Mouse (Mus musculus) cerebellum, adult 9-10 months (tissue): ENCODE results near the gene Gm43552.
A peak's percentile ranks its signal among the peaks of the same experiment; 100 is the strongest.
"Not testable (repeated sequence)": the region's sequence is repeated elsewhere in the genome, so short reads cannot be mapped to it uniquely, and the experiment has no call there.

Experiments used
- DNase-seq: peaks from one replicate; pipeline ENCODE4 v3.0.0; 2022

Gene Gm43552

DNA sequence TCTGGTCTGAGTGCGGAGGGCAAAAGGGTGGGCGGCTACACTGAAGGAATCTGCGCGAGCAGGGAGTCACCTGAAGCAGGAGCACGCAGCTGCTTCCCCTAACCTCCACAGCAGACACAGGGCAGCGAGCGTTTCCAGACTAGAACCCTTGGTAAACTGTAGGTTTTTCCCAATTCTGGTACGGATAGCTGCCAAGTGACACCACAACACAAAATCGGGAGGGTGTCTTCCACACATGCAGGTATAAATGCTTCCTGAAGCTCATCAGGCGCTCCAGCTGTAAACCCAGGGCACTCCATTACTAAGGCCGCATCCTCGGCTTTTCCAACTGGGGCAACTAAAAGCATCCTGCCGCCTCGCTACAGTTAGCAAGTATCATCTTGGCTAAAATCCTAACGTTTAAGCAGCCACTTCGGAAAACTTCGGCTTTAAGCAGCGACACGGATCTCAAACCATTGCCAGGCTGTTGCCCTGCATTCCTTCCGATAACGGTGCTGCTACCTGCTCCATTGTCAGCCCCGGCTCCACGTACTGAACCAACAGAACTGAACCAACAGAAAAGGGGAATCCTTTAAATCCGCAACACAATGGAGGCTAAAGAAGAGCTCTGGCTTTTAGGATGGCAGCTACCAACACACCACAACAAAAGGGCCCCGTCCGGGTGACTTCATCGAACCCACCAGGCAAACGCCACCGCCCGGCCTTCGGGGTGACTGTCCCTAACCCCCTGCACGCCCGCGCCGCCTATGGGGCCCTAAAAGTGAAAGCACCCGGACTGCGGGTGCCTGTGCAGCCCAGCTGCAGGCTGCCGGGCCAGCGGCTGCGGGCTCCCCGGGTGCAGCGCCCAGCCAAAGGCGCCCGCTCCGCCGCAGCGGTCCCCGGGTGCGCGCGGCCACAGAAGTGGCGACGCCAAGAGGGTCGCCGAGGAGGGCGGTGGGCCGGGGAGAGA lies 592 bp downstream of the Gm43552 start:
- DNase-seq = peak; percentile 76

DNA sequence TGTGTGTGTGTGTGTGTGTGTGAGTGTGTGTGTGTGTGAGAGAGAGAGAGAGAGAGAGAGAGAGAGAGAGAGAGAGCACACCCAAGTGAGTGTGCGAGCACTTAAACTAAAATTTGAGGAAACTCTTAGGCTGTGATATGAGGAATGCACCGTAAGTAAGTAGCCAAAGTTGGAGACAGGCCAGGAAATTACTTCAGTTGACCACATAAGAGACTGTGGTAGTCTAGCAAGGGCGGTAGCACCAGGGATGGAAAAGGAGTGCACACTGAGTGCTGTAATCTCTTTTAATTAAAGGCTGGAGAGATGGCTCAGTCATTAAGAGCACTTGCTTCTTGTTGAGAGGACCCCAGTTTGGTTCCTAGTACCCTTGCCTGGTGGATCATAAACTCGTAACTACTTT lies 2.8 kb downstream of the Gm43552 start:
- DNase-seq = no peak

DNA sequence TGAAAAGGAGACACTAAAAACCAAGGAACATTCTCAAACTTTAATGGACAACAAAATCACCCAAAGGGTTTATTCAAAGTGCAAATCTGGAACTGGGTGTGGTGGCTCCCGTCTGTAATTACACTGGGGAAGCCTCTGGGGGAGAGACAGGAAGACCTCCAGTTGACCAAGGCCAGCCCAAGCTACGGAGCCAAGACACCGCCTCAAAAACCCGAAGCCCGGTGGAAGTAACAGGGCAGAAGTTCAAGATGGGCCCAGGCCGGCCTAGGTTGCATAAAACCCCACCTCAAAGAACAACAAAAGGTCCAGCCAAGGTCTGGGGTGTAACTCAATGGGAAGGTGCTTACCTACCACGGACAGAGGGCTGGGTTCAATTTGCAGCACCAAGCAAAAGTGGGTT lies 3.9 kb downstream of the Gm43552 start:
- DNase-seq = no peak

DNA sequence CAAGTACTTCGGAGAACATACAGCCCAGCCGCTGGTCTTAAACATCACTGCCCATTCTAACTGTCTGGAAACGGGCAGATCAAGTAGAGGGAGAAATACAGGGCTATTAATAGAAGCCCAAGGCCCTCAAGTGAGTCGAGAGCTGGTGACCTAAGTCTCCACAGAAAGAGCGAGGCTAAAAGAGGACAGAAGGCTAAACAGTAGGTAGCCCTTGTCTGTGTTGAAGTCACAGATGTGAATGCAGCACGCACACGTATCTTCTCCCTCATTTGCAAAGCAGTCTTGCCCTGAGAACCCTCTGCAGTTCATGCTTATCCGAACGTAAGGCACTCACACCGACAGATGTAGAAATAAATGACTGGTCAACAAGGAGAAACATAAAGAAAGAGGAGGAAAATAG lies 5.3 kb downstream of the Gm43552 start:
- DNase-seq = no peak

DNA sequence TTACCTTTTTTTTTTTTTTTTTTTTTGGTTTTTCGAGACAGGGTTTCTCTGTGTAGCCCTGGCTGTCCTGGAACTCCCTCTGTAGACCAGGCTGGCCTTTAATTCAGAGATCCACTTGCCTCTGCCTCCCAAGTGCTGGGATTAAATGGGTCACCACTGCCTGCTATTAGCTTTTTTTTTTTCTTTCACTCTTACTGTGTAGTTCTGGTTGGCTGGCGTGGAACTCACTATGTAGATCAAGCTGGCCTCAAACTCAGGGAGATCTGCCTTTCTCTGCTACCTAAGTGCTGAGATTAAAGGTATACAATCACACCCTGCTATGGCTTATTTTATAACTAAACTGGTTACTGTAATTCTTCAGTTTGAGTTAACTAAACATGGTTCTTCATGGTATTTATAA lies 6.1 kb downstream of the Gm43552 start:
- DNase-seq = no peak

DNA sequence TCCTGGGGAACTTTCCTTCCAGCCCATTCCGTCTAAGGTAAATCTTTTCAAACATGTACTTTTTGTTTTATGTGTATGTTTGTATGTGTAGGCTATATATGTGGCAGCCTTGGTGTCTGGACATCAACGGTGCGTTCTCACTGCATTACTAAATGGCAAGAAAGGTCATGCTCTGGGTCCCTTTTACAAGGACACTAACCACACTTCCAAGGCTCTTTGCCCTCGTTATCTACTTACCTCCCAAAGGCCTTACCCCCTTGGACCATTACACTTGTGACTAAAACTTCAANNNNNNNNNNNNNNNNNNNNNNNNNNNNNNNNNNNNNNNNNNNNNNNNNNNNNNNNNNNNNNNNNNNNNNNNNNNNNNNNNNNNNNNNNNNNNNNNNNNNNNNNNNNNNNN lies 9.6 kb downstream of the Gm43552 start:
- DNase-seq = no peak

DNA sequence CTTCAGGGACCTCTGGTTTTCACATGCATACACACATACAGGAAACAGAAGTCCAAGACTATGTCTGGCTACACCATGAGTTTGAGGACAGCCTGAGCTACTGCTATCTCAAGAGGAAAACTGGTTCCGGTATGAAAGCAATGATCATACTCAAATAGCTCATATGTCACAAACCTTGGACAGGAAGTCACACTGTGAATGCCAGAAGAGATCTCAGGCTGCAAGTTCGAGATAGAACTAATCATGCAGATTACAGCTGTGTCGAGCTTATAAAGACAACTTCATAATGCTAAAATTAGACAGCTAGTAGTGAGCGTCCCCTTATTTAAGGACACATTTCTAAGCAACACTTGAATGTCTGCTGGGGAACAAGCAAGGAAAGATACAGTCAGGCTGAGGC lies 12.1 kb downstream of the Gm43552 start:
- no peak for DNase-seq

DNA sequence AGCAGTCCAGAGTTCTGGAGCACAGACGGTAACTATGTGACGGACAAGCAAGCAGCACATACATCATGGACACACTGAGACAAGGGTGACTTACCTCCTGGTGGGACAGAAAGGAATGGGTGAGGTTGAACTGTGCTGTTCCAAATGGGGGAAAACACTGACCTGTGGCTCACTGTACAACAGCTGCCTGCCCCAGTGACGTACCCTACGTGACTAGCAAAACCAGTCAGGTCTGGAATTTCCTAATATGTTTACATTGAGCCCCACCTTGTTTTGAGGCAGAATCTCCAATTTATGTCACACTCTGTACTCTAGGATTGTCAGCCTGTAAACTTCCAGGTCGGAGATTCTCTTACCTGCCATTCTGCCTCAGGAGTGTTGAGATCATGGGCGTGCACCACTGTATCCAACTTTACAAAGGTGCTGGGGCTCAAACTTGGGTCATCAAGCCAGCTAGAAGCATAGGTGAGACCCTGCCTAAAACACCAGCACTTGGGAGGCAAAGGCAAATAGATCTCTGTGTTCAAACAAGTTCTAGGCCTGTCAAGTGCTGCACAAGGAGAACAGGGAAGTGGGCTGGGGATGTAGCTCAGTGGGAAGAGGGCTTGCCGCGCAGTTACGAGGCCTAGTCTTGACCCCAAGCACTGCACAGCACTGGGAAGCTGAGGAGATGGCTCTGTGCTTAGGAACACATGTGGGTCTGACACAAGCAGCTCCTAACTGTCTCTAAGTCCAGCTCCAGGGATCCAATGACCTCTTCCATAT lies 12.8 kb downstream of the Gm43552 start:
- DNase-seq = no peak

DNA sequence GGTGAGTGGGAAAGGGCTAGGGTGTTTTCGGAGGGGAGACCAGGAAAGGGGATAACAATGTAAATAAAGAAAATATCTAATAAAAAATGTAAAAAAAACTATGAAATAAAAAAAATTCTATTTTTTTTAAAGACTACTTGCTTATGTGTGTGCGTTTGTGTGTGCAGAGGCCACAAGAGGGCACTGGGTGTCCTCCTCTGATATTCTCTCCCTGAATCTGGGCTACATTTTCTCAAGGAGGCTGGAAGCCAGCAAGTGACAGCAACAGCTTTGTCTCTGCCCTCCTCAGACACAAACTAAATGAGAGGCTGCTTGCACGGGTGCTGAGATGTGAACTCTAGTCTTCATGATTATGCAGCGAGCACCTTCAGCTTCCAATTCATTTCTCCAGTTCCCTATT lies 14.4 kb downstream of the Gm43552 start:
- DNase-seq = peak; percentile 45

DNA sequence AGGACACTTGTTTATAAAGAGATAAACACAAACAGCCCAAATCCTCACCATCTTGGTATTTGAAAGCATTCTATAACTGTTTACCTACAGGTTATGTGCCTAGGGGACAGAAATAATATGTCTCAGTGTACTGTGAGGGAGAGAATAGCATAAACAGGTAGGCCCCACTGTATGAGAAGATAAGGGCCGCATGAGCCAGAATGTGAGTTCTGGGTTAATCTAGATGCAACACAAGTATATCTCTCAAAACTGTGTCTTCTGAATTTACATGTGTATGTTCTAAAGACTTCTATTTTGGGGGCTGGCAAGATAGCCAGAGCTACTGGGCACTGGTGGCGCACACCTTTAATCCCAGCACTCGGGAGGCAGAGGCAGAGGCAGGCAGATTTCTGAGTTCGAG lies 15.9 kb downstream of the Gm43552 start:
- DNase-seq = not testable (repeated sequence)

DNA sequence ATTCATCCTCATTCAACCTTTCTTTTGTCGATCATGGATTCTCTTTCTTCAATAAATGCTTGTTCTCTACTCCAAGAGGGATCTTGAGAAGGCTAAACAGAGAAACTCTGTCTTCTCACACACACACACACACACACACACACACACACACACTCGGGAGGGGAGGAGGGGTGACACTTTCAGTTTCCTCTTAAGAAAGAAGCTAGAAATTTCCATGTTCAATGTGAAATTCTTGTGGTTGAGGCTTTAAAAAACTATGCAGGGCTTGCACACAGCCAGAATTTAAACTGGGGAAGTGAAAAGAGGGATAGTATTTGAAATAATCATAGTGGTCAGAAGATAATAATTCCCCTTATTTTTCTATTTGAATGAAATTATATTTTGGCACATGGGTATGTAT lies 16.8 kb downstream of the Gm43552 start:
- no peak for DNase-seq

DNA sequence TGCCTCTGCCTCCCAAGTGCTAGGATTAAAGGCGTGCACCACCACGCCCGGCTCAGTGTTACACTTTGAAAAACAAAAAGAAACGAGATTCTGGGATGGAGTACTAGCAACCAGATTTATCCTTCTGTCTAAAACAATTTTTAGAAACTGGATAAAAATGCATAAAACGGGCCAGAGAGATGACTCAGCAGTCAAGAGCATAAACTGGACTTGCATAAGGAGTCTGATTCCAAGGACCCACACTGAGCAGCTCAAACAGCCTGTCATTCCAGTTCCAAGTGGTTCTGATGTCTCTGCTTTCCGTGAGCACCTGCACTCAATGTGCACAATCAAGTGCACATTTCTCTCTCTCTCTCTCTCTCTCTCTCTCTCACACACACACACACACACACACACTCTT lies 22.9 kb downstream of the Gm43552 start:
- peak; percentile 69 for DNase-seq

DNA sequence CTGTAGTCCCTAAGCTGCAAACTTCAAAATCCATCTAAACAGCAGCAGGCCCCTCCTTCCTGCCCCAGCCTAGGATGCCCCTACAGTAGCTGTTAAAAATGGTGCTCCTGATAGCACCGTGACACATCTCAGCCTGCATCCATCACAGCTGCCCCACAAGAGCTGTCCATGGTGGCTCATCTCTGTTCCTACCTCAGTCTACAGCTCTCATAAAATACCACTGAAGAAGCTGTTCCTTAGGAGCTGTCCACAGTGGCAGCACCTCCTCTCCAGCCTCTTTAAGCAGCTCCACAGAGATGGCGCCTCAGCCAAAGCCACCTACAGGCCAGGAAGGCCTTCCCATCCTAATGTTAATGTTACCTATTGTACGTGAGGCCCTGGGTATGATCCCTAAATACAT lies 25.7 kb downstream of the Gm43552 start:
- DNase-seq = no peak

DNA sequence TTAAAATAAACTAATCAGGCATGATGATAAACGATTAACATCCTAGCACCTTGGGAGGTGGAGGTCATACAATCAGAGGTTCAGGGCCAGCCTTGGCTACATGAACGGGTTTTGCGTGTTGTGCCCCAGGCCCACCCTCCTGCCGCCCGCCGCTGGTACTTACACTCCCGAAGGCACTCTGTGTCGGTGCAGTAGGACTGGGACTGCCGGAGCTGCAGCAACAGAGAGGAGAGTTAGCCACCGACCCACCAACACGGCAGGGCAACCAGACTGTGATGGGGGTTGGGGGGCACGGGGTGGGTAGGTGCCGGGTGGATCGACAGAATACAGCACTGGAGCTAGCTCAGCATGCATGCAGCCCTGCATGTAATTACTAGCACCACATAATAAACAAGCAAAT lies 32.3 kb downstream of the Gm43552 start:
- DNase-seq = no peak

DNA sequence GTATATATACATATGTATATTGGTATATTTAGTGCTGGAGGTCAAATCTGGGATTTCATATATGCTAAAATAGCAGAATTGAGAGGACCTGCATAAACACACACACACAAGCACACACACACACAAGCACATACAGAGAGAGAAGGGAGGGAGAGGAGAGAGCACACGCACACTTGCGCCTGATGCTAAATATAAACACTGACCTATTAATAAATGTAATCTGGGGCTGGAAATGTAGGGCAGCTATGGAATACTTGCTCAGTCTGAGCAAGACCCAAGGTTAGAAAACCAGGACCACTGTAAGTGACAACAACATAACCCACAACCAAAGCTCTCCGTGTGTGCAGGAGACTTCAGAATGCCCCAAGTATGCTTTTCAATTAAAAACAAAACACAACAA lies 33.2 kb downstream of the Gm43552 start:
- DNase-seq = no peak

DNA sequence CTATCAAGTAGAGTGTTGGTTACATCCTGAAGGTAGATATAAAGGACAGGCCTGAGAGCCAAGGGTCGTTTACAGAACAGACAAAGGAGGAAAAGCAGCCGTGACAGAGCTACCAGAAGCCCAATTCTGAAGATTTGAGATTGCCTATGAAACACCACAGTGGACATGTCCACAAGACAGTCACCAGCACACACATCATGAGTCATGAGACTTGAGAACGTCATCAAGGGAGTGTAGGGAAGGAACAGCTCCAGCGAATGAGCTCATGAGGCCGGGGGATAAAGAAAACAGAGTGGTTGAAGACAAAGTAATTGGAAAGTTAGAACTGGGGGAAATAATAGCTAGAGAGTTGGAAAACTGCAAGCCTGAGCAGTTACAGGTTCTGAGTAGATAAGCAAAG lies 34.8 kb downstream of the Gm43552 start:
- no peak for DNase-seq

DNA sequence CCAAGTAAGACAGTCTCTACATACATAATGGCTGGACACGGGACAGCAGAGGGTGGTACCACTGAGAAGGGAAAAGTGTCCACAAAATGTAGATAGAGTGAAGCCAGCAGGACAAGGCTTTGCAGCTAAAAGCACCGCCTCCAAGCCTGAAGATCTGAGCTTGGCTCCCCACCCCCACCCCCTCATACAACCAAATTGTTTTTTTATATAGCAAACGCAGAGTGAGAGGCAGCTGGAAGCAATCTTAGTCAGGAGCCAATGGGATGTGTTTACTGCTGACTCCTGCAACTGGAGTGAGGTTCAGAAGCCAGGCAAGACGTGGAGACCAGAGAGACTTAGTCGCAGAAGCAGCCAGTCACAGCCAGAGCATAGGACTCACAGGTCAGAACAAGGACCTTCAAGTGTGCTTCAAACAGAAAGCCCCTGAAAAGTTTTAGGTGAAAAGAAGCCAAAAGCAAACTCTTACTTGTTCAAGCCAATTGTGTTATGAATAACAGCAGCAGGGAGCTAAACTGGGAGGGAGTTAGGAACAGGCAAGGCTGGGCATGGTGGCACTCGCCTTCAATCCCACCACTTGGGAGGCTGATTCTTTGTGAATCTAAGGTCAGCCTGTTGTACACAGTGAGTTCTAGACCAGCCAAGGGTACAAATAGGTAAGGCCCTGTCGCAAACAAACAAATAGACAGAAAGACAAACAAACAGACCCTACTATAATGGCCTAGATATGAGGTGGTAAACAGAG lies 35.4 kb downstream of the Gm43552 start:
- no peak for DNase-seq

DNA sequence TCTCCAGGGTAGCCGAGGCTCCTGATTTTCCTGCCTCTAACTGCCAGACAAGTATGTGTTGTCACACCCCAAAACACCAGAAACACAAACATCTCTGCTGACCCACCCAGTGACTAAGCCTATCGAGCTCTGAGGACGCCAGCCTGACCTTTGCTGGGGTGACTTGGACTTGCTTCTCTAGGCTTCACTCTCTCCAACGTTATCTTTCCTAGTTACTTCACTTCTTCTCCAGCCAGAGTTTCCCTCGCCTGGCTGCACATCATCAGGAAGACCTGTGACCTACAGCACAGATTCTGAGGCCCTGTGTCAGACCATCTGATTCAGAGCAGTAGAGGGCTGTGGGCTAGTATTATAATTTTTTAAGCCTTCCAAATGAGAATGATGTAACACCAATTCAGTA lies 37.9 kb downstream of the Gm43552 start:
- DNase-seq = no peak

DNA sequence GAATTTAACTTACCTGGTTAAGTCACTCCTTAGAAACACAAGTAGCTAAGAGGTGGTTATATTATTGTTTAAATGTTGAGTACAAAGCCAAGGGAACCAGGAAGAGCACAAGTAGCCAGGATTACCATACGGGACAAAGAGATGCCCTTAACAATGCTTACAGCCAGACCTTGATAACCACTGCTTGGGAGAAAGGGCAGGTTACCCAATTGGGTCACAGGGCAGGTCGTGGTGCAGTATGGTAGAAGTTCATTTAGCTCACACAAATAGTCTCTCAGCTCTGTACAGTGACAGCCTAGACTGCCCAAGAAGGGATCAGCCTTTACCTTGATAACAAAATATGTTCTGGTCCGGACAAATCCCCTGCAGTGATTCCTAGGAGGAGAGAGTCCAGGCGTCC lies 43.7 kb downstream of the Gm43552 start:
- no peak for DNase-seq

DNA sequence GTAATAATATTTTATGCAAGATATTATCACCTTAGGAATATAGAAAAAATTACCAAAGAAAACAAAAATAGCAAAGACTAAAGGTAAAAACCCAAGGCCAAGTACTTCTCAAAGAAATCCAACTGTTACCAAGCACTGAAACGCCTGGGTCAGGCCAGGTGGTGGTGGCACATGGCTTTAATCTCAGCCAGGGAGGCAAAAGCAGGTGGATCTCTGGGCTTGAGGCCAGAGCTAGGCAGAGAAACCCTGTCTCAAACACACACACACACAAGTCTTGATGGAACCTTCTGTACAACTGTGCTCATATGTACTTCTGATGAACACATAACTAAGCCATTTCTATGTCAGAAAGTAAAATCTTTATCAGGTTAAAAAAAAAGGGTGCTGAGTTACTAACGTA lies 44.8 kb downstream of the Gm43552 start:
- peak; percentile 90 for DNase-seq

DNA sequence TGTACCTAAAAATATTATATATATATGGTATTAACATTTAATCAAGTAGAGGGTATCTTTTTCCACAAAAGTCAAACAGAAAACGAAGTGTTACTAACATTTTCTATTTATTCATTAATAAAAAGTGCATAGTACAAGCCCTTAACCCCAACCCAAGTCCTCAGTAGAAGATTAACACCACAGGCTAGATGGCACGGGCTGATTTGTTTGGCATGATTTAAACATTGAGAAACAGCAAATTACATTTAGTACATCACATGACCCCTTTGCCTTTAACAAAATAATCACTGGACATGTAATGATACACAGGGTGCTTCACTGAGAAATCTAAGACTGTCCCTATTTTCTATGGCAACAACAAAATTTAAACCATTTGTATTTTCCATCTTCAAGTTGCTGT lies 45.9 kb downstream of the Gm43552 start:
- DNase-seq = no peak

DNA sequence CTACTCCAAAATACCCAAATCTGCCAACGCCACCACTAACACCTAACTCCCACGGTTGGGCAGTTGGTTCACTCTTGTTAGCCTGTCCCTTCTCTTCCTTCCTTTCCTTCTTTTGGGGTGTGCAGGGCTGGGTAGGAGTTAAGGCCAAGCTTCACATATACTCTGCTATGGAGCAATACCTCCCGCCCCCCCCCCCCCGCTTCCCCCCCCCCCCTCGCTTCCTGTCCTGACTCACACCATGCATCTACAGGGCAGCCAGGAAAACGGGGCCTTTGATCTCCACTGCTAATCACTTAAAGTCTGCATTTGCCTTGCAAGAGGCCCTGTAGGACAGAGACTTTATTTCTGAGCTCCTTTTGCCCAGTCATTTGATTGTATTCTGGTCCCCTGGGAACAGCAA lies 47.7 kb downstream of the Gm43552 start:
- no peak for DNase-seq

DNA sequence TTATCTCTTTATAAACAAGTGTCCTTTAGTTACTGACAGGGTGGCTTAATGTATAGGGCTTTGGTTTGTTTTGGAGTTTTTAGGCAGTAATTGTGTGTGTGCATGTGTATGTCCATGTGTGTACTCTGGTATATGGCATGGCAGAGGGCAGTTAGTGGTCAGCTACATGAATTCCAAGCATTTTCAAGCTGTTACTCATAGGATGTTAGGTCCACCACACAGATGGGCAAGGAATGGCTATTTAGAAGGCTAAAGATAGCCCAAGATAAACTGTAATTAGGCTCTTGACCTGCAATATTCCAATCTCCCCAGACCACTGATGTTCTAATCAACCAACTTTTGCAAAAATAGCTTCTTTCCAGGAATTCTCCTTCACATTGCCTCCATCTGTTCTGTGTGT lies 54.6 kb downstream of the Gm43552 start:
- no peak for DNase-seq
